Mouse (Mus musculus) T-helper 2 cell (primary cell): ENCODE data around the gene Dbp.

Experiments
- in situ Hi-C: fragments of 300-600 bp; cut with MboI, MseI; formaldehyde crosslinking; loops from one replicate; pipeline ENCODE4 v1.15.1; 2025; ENCODE audit warnings: high pct_unique_total_duplicates

Dbp gene

GRCm38 (mm10) chr7:45693921-45694591 lies 10.8 kb upstream of the Dbp start, which contains the start of gene Sec1:
Sec1 (minus strand) TSS chr7:45694402.
- in situ Hi-C loops: no loop called here

- in situ Hi-C loops: no loop called here
These were observed 9.8 kb upstream of the Dbp start for GRCm38 (mm10) chr7:45695098-45695497.

- in situ Hi-C loops: no loop called here
These were observed 7.0 kb upstream of the Dbp start for GRCm38 (mm10) chr7:45697894-45698293.

- in situ Hi-C loops: no loop called here
These were observed 5.3 kb upstream of the Dbp start, which contains the start of gene Car11 for GRCm38 (mm10) chr7:45699523-45700141. Car11 (plus strand) TSS chr7:45699843.

GRCm38 (mm10) chr7:45700301-45701015 lies 4.4 kb upstream of the Dbp start:
- in situ Hi-C loops: no loop called here

- in situ Hi-C loops: no loop called here
These were observed 3.8 kb upstream of the Dbp start for GRCm38 (mm10) chr7:45701072-45701471.

- in situ Hi-C loops: no loop called here
These were observed 3.3 kb upstream of the Dbp start for GRCm38 (mm10) chr7:45701607-45702006.

GRCm38 (mm10) chr7:45702316-45702715 lies 2.6 kb upstream of the Dbp start:
- in situ Hi-C loops: no loop called here

- in situ Hi-C loops: no loop called here
These were observed 1.9 kb upstream of the Dbp start for GRCm38 (mm10) chr7:45702809-45703520.

GRCm38 (mm10) chr7:45703521-45704033 lies 1.3 kb upstream of the Dbp start:
- in situ Hi-C loops: no loop called here

GRCm38 (mm10) chr7:45704046-45704559 lies 785 bp upstream of the Dbp start:
- in situ Hi-C loops: no loop called here

GRCm38 (mm10) chr7:45705443-45705864 lies 566 bp downstream of the Dbp start:
- in situ Hi-C loops: no loop called here

- in situ Hi-C loops: no loop called here
These were observed 989 bp downstream of the Dbp start for GRCm38 (mm10) chr7:45705873-45706281.

GRCm38 (mm10) chr7:45706721-45707241 lies 1.9 kb downstream of the Dbp start:
- in situ Hi-C loops: no loop called here

GRCm38 (mm10) chr7:45707375-45707967 lies 2.6 kb downstream of the Dbp start:
- in situ Hi-C loops: no loop called here

- in situ Hi-C loops: no loop called here
These were observed 3.4 kb downstream of the Dbp start for GRCm38 (mm10) chr7:45708221-45708761.

GRCm38 (mm10) chr7:45709036-45709435 lies 4.1 kb downstream of the Dbp start:
- in situ Hi-C loops: no loop called here

GRCm38 (mm10) chr7:45709677-45710355 lies 4.9 kb downstream of the Dbp start:
- in situ Hi-C loops: no loop called here

GRCm38 (mm10) chr7:45710477-45711191 lies 5.7 kb downstream of the Dbp start:
- in situ Hi-C loops: no loop called here
